Mouse (Mus musculus): ENCODE measurements around the gene H3f3a.

- TF ChIP-seq CTCF (IDR thresholded peaks at IDR 0.05; ENCODE audit: extremely low read depth, insufficient read depth, low read length) (no peak), POLR2A (IDR thresholded peaks at IDR 0.05; ENCODE audit: extremely low read depth, insufficient read depth, low read length) (no peak)
These were observed 42.4 kb downstream of the H3f3a start for GRCm38 (mm10) chr1:180771306-180771705.
